Comparison of ENCODE assay signal across 8 mouse cellular contexts in genomic region chr4:150138084-150138543, GRCm38 (mm10). TPM values are rescaled to one million over a fixed set of nuclear protein-coding genes. Genes with fewer than 3 reads are reported as not detected.
DNase-seq lines count a peak whose midpoint lies in the region; ATAC-seq lines count a peak whose summit lies in the region.

No protein-coding gene starts in this region.

- intact Hi-C loops in left cerebral cortex, postnatal 25 days (cut with DNase I) = no loop called here

- ATAC-seq in inflammation-experienced regulatory T-cells, adult 6 months = peak; percentile 46
- peak; percentile 79 for ATAC-seq in megakaryocyte progenitor cell, adult 5-6 weeks (replicated peaks; ENCODE audit: poor library complexity)

- peak; percentile 28 to 49 for DNase-seq in heart, adult 18-20 months
- DNase-seq in heart, adult 8-10 months (ENCODE audit: low spot score) = no peak
- DNase-seq in cerebellum, adult 9-11 months = peak; percentile 31
- peak; percentile 54 to 66 for DNase-seq in frontal cortex, postnatal 10 days (ENCODE audit: low spot score in 2 of 2)
- peak; percentile 47 to 79 for DNase-seq in left cerebral cortex, postnatal 25 days (ENCODE audit: low spot score in 2 of 2)
- DNase-seq in right cerebral cortex, postnatal 14 days = peak; percentile 62

RNA-seq across cellular contexts. Expression of gene Slc2a7, which starts 10.7 kb away (rescaled TPM):
- total RNA-seq in heart, adult 18-20 months (2021) = not detected
- total RNA-seq in heart, adult 8-10 months (2022) = not detected
- polyA plus RNA-seq in inflammation-experienced regulatory T-cells, adult 6 months (2017; shearing (Covaris generic)) = not detected
- total RNA-seq in left cerebral cortex, postnatal 25 days (2021) = not detected
- 0.25 TPM in 1 of 2 replicates, not detected in the other for total RNA-seq in megakaryocyte progenitor cell, adult 5-6 weeks (2015)
- total RNA-seq in megakaryocyte progenitor cell, adult 5-6 weeks (2017) = not detected in 2 replicates

RNA-seq across cellular contexts. Expression of gene Slc2a5, which starts 19.0 kb away (rescaled TPM):
- under 1 TPM in 1 of 2 experiments, not detected in 1; 0.41 TPM for total RNA-seq in heart, adult 18-20 months (2021)
- under 1 TPM in 1 of 4 experiments, not detected in 3; 0.55 TPM for total RNA-seq in heart, adult 8-10 months (2022)
- polyA plus RNA-seq in inflammation-experienced regulatory T-cells, adult 6 months (2017; shearing (Covaris generic)) = not detected
- total RNA-seq in left cerebral cortex, postnatal 25 days (2021) = 1 to 10 TPM; 4.9 to 6.3 TPM
- total RNA-seq in megakaryocyte progenitor cell, adult 5-6 weeks (2015) = not detected in 2 replicates
- not detected in 2 replicates for total RNA-seq in megakaryocyte progenitor cell, adult 5-6 weeks (2017)

RNA-seq across cellular contexts. Expression of gene Gpr157, which starts 50.9 kb away (rescaled TPM):
- total RNA-seq in heart, adult 18-20 months (2021) = 10 to 100 TPM; 36.5 to 43.7 TPM
- total RNA-seq in heart, adult 8-10 months (2022) = 10 to 100 TPM; 28.8 to 42.7 (median 39.0) TPM
- polyA plus RNA-seq in inflammation-experienced regulatory T-cells, adult 6 months (2017; shearing (Covaris generic)) = under 1 TPM; 0.16 to 0.36 (median 0.33) TPM
- 1 to 10 TPM; 1.1 to 1.4 TPM for total RNA-seq in left cerebral cortex, postnatal 25 days (2021)
- 0.89 and 1.6 TPM in 2 replicates for total RNA-seq in megakaryocyte progenitor cell, adult 5-6 weeks (2015)
- 1.7 and 1.9 TPM in 2 replicates for total RNA-seq in megakaryocyte progenitor cell, adult 5-6 weeks (2017)

Comparison
In these comparisons a context has a peak if more than half of its experiments do, and no peak if none do; other contexts are left out.
1. RNA of gene Gpr157, which starts 50.9 kb away (total RNA-seq): 36.5 to 43.7 TPM in heart, adult 18-20 months and 28.8 to 42.7 TPM in heart, adult 8-10 months; 0.89 to 1.9 TPM in megakaryocyte progenitor cell, adult 5-6 weeks and 1.1 to 1.4 TPM in left cerebral cortex, postnatal 25 days; every median in the first group is over 10 times any median in the second.